Mouse (Mus musculus) erythroblast, embryonic 14.5 days (primary cell): Measurements from ENCODE around the gene Ksr1.

ENCODE experiments used
- GATA1 ChIP-seq: IDR thresholded peaks from 2 replicates; pipeline ENCODE4 v1.6.1; 2012; ENCODE audit warnings: low read length, inconsistent platforms, mixed read lengths
- TAL1 ChIP-seq: IDR thresholded peaks from 3 replicates; pipeline ENCODE4 v1.6.1; 2012; ENCODE audit warnings: low read length, inconsistent platforms, mixed read lengths

DNA sequence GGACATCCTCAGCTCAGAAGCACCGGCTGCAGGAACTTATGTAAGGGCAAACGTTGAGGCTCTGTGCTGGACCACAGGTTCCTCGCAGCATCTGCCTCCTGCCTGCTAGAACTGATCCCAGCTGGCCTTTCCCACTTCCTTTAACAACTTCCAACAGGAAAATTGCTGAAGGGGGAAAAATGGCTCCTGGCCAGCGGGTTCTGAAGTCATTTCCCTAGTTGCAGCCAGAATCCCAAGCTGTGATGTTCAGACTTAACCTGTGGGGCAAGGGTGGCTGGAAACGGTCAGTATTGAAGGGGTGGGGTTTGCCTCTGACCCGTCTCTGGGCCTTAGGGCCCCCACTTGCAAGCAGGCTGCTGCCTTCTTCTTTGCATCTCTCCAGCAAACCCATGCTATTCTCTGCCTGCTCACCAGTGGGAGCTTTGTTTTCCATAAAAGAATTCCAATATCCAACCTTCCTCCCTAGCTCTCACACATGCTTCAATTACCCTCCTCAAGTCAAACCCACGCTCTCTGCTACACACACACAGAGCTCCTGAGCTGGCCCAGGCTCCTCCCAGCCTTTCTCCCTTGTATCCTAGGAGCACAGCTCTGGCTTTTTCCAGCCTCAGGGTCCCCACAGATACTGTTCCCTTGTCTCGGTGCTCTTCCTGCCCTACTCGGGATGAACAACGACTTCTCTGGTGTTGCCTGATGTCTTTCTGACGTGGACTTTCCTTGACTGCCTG, 80.6 kb downstream of the Ksr1 start:
- TF ChIP-seq GATA1 (no peak), TAL1 (no peak)
